Mouse (Mus musculus) ES-Bruce4 (cell line): ENCODE results near the gene Atoh8.

Experiments used
- CTCF ChIP-seq: IDR thresholded peaks from one replicate; pipeline ENCODE4 v1.8.1; 2011; ENCODE audit warnings: low read depth, low read length
- POLR2A ChIP-seq: IDR thresholded peaks from one replicate; pipeline ENCODE4 v1.8.1; 2011; ENCODE audit warnings: low read length; ENCODE audit not compliant: insufficient read depth

DNA sequence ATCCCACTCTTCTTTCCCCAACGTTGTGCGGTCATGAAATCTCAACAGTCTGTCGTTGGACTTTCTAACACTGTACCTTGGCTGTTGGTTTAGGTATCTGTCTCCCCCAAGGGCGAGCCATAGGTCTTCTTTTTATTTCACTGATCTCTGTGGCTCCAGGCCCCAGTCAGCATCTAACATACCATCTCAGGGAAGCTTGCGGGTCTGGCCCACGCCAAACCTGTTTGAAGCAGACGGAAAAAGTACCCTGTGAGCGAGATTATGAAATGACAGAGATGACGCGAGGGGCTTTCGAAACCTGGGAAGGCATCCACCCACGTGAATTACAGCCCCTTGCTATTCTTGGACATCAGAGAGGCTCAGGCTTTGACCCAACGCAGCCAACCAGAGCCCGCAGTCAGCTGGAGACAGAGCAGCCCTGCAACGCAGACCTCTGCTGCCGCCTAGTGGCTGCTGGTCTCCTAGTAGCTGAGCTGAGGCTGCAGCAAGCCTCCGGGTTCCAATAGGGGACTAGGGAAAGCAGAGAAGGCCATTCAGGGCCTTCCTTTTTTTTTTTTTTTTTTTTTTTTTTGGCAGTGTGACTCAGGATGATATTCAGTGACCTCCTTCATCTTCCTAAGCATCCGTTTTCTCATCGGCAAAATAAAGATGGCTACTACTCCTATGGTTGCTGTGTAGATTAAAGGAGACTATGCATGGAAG, 25.8 kb upstream of the Atoh8 start:
- no peak for TF ChIP-seq POLR2A
- peak; percentile 94 for TF ChIP-seq CTCF
